Mouse (Mus musculus) C2C12 (cell line): ENCODE results near the gene Ndufb8. TPM values are rescaled to one million over a fixed set of nuclear protein-coding genes. Genes with fewer than 3 reads are reported as not detected.

Experiments used
- H3K27me3 ChIP-seq: one replicate; pipeline ENCODE4 v1.6.1; 2011; ENCODE audit not compliant: control insufficient read depth, insufficient read depth, insufficient read length
- H3K36me3 ChIP-seq: one replicate; pipeline ENCODE4 v1.6.1; 2011; ENCODE audit not compliant: control insufficient read depth, insufficient read depth
- H3K4me3 ChIP-seq: one replicate; pipeline ENCODE4 v1.5.1; 2011; ENCODE audit warnings: mild to moderate bottlenecking, control low read depth; ENCODE audit not compliant: poor library complexity, insufficient read depth, severe bottlenecking
- H3K79me2 ChIP-seq: one replicate; pipeline ENCODE4 v1.6.1; 2011; ENCODE audit not compliant: control insufficient read depth, insufficient read depth
- H3K79me3 ChIP-seq: one replicate; pipeline ENCODE4 v1.6.1; 2011; ENCODE audit warnings: low read depth, control low read depth
- H3ac ChIP-seq: one replicate; pipeline ENCODE3; 2011; ENCODE audit warnings: low read depth; ENCODE audit not compliant: control insufficient read depth, insufficient read length
- CEBPB ChIP-seq: IDR thresholded peaks from one replicate; pipeline ENCODE4 v1.6.1; 2011; ENCODE audit warnings: low read depth, mild to moderate bottlenecking, control low read depth, moderate library complexity
- CTCF ChIP-seq: IDR thresholded peaks from one replicate; pipeline ENCODE4 v1.5.1; 2011; ENCODE audit not compliant: control insufficient read depth, insufficient read depth, insufficient read length
- FOSL1 ChIP-seq: IDR thresholded peaks from one replicate; pipeline ENCODE4 v1.8.0; 2011; ENCODE audit warnings: mild to moderate bottlenecking, low read length; ENCODE audit not compliant: poor library complexity, insufficient read depth, severe bottlenecking
- MAX ChIP-seq: IDR thresholded peaks from one replicate; pipeline ENCODE4 v1.6.1; 2011; ENCODE audit warnings: mild to moderate bottlenecking, control low read depth
- MYOD1 ChIP-seq: IDR thresholded peaks from one replicate; pipeline ENCODE4 v1.6.1; 2011; ENCODE audit warnings: low read depth; ENCODE audit not compliant: control insufficient read depth, insufficient read length
- MYOG ChIP-seq: IDR thresholded peaks from one replicate; pipeline ENCODE4 v1.6.1; 2011; ENCODE audit not compliant: control insufficient read depth, insufficient read length; ENCODE audit errors: extremely low read depth
- USF1 ChIP-seq: IDR thresholded peaks from one replicate; pipeline ENCODE4 v1.6.1; 2011; ENCODE audit warnings: low read depth, mild to moderate bottlenecking, control low read depth, moderate library complexity
- polyA plus RNA-seq: library from polyadenylated mRNA; unstranded; fragments of >200 nt; fragmentation: generic; extraction: Trizol; gene quantifications from one replicate; pipeline ENCODE4 v1.2.1, GENCODE M21; 2012; ENCODE audit warnings: missing spikeins

The Ndufb8 gene
- polyA plus RNA-seq, 1 experiment, result 473 TPM

DNA sequence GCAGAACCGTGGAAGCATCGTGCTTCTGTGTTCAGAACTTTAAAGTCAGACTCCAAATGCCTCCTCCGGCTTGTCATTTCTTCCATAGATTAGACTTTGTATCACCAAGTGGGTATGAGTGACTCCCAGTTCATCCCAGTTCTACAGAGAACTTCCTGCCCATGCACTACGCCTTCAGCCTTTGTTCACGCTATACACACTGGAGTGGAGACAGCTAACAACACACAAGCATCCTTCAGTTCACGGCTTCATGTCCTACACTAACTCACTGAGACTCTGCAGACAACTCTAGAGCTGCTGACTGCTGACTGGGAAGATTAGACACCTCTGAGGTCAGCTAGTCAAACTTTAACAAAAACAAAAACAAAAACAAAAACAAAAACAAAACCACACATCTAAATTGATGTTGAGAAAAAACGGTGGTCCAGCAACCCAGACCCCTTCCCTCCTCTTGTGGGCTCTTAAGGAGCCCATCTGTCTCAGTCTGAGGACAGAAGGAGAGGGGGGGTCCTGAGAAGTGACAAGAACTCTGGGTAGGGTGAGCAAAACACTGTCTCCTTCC, 41.2 kb downstream of the Ndufb8 start:
- TF ChIP-seq CTCF (no peak), FOSL1 (no peak), USF1 (no peak), MAX (no peak), MYOD1 (no peak), CEBPB (no peak), MYOG (no peak)
- H3K4me3 ChIP-seq, result no peak overlapping the region
- H3K79me3 ChIP-seq, result no peaks in the 10 kb centered on the region
- no peaks in the 10 kb centered on the region for H3K79me2 ChIP-seq
- no peak overlapping the region for H3ac ChIP-seq
- H3K36me3 ChIP-seq, result no peaks in the 10 kb centered on the region
- peaks cover 83% of the 10 kb centered on the region for H3K27me3 ChIP-seq

GRCm38 (mm10) chr19:44513054-44513833, 42.0 kb downstream of the Ndufb8 start:
- Histone ChIP-seq H3K79me2 (no peaks in the 10 kb centered on the region), H3K27me3 (peaks cover 85% of the 10 kb centered on the region), H3ac (no peak overlapping the region), H3K36me3 (no peaks in the 10 kb centered on the region), H3K4me3 (no peak overlapping the region), H3K79me3 (no peaks in the 10 kb centered on the region)
- TF ChIP-seq MYOG, result no peak

DNA sequence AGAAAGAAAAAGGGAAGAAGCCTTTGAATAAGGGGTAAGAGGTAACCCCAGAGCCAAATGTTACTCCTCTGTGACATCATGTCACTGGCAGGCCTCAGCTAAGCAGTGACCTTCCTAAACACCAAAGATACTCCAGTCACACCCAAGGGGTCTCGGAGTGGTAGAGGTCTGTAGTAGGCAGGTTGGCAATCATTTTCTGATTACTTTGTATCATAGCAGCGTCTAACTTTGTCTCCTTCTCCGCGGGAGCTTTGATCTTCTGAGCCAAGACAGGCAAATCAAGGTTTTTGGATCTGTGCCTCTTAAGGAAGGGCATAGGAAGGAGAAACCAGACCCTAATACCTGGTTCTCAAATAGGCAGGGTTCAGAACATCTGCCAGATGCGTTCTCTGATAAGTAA, 42.6 kb downstream of the Ndufb8 start:
- Histone ChIP-seq H3K4me3 (no peak overlapping the region), H3ac (no peak overlapping the region), H3K27me3 (peaks cover 83% of the 10 kb centered on the region), H3K79me3 (no peaks in the 10 kb centered on the region), H3K79me2 (no peaks in the 10 kb centered on the region), H3K36me3 (no peaks in the 10 kb centered on the region)
- no peak for TF ChIP-seq CEBPB
- TF ChIP-seq MYOD1, result no peak
- TF ChIP-seq USF1, result no peak
- TF ChIP-seq MYOG, result no peak
- TF ChIP-seq FOSL1, result no peak
- TF ChIP-seq MAX, result no peak
- TF ChIP-seq CTCF, result no peak

DNA sequence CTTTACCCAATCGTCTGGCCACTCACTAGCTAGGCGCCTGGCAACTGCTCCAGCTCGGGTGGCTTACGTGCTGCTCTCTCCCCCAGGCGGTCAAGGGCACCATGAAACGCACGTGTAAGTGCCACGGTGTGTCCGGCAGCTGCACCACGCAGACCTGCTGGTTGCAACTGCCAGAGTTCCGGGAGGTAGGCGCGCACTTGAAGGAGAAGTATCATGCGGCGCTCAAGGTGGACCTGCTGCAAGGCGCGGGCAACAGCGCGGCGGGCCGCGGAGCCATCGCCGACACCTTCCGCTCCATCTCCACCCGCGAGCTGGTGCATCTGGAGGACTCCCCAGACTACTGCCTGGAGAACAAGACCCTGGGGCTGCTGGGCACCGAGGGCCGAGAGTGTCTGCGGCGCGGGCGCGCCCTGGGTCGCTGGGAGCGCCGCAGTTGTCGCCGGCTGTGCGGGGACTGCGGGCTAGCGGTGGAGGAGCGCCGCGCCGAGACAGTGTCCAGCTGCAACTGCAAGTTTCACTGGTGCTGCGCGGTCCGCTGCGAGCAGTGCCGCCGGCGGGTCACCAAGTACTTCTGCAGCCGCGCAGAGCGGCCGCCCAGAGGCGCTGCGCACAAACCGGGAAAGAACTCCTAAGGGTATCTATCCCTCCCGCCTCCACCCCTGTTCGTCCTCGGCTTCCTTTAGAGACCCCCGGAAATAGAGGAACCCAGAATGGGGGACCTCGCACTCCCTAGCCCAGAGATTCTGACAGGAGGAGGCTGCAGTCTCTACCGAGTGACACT, 43.6 kb downstream of the Ndufb8 start:
- Histone ChIP-seq H3K79me2 (no peaks in the 10 kb centered on the region), H3K79me3 (no peaks in the 10 kb centered on the region), H3K36me3 (no peaks in the 10 kb centered on the region), H3K4me3 (no peak overlapping the region), H3K27me3 (peaks cover 75% of the 10 kb centered on the region), H3ac (no peak overlapping the region)
- TF ChIP-seq CEBPB (no peak), MYOD1 (no peak), CTCF (no peak), USF1 (no peak), FOSL1 (no peak), MAX (no peak), MYOG (no peak)

GRCm38 (mm10) chr19:44510534-44511175, 44.6 kb downstream of the Ndufb8 start:
- Histone ChIP-seq H3ac (no peak overlapping the region), H3K36me3 (no peaks in the 10 kb centered on the region), H3K4me3 (no peak overlapping the region), H3K27me3 (peaks cover 74% of the 10 kb centered on the region), H3K79me3 (no peaks in the 10 kb centered on the region), H3K79me2 (no peaks in the 10 kb centered on the region)
- no peak for TF ChIP-seq FOSL1
- TF ChIP-seq MYOD1, result no peak
- no peak for TF ChIP-seq MAX
- no peak for TF ChIP-seq USF1
- TF ChIP-seq MYOG, result no peak
- no peak for TF ChIP-seq CTCF
- TF ChIP-seq CEBPB, result no peak

- H3K79me2 ChIP-seq, result no peaks in the 10 kb centered on the region
- H3K79me3 ChIP-seq, result no peaks in the 10 kb centered on the region
- H3K4me3 ChIP-seq, result no peak overlapping the region
- TF ChIP-seq CTCF (no peak), CEBPB (no peak), MAX (no peak), FOSL1 (no peak), MYOD1 (no peak), USF1 (no peak), MYOG (no peak)
- peaks cover 43% of the 10 kb centered on the region for H3K27me3 ChIP-seq
- no peak overlapping the region for H3ac ChIP-seq
- no peaks in the 10 kb centered on the region for H3K36me3 ChIP-seq
Measured at GRCm38 (mm10) chr19:44502741-44503140, 52.5 kb downstream of the Ndufb8 start.
